Mouse (Mus musculus) midbrain, embryonic 16.5 days (tissue): ENCODE results near the gene 2310039H08Rik. TPM values are rescaled to one million over a fixed set of nuclear protein-coding genes. Genes with fewer than 3 reads are reported as not detected.

Source experiments
- ATAC-seq: fragments of 200-750 bp; cut with Nextera tagmentation; 2 replicates; pipeline ENCODE4 v1.8.0; 2017; ENCODE audit warnings: moderate TSS enrichment
- H3K27ac ChIP-seq: fragments of 300-500 bp; sonication (generic); 2 replicates; pipeline ENCODE4 v1.5.1; 2014; ENCODE audit warnings: mild to moderate bottlenecking, low read length, mixed read lengths
- H3K27me3 ChIP-seq: fragments of 300-500 bp; sonication (generic); 2 replicates; pipeline ENCODE4 v1.6.1; 2014; ENCODE audit warnings: low read depth, low read length, mixed read lengths; ENCODE audit not compliant: control insufficient read depth, insufficient read depth
- H3K36me3 ChIP-seq: fragments of 300-500 bp; sonication (generic); 2 replicates; pipeline ENCODE4 v1.6.1; 2014; ENCODE audit warnings: mild to moderate bottlenecking, low read length, moderate library complexity, mixed read lengths; ENCODE audit not compliant: control insufficient read depth, insufficient read depth
- H3K4me1 ChIP-seq: fragments of 300-500 bp; sonication (generic); 2 replicates; pipeline ENCODE4 v1.6.1; 2014; ENCODE audit warnings: mild to moderate bottlenecking, low read length, mixed read lengths; ENCODE audit not compliant: control insufficient read depth, insufficient read depth
- H3K4me2 ChIP-seq: fragments of 300-500 bp; sonication (generic); 2 replicates; pipeline ENCODE4 v1.6.1; 2014; ENCODE audit warnings: mild to moderate bottlenecking, low read length, mixed read lengths
- H3K4me3 ChIP-seq: fragments of 300-500 bp; sonication (generic); 2 replicates; pipeline ENCODE4 v1.5.1; 2014; ENCODE audit warnings: low read depth, mild to moderate bottlenecking, low read length, moderate library complexity, mixed read lengths
- H3K9ac ChIP-seq: fragments of 300-500 bp; sonication (generic); 2 replicates; pipeline ENCODE4 v1.6.1; 2014; ENCODE audit warnings: low read depth, low read length, mixed read lengths
- H3K9me3 ChIP-seq: fragments of 300-500 bp; sonication (generic); replicated peaks from 2 replicates; pipeline ENCODE4 v1.6.1; 2014; ENCODE audit warnings: mild to moderate bottlenecking, low read length, mixed read lengths; ENCODE audit not compliant: control insufficient read depth, poor library complexity, severe bottlenecking
- WGBS: fragments of 180-500 bp; shearing (Covaris S2); extraction: QIAGEN DNeasy Blood & Tissue Kit; methylation state at CpG from one replicate; pipeline ENCODE4 v1.1.7; 2014; 5-methylcytosine and 5-hydroxymethylcytosine counted together
- polyA plus RNA-seq: library from polyadenylated mRNA; unstranded; fragments of >200 nt; fragmentation: Nextera tagmentation; extraction: Ambion mirVana; gene quantifications from 2 replicates; pipeline ENCODE4 v1.2.1, GENCODE M21; 2015

The 2310039H08Rik gene
- polyA plus RNA-seq, 1 experiment from 2014 or later: 53.7 TPM

- H3K4me2 ChIP-seq: no peak overlapping the region
- no peaks in the 10 kb centered on the region for H3K4me1 ChIP-seq
- no peak for ATAC-seq
- H3K9ac ChIP-seq: no peak overlapping the region
- peaks cover 1% of the 10 kb centered on the region; the same call in 1 of the 2 replicates for H3K27me3 ChIP-seq
- H3K9me3 ChIP-seq: no peaks in the 10 kb centered on the region
- 87% methylated on average over 3 of the region's 3 CpGs for WGBS
- no peak overlapping the region for H3K27ac ChIP-seq
- no peaks in the 10 kb centered on the region; the same call in none of the 2 replicates for H3K36me3 ChIP-seq
- H3K4me3 ChIP-seq: no peak overlapping the region
Measured at GRCm38 (mm10) chr17:46734055-46734454, 38.4 kb upstream of the 2310039H08Rik start.

DNA sequence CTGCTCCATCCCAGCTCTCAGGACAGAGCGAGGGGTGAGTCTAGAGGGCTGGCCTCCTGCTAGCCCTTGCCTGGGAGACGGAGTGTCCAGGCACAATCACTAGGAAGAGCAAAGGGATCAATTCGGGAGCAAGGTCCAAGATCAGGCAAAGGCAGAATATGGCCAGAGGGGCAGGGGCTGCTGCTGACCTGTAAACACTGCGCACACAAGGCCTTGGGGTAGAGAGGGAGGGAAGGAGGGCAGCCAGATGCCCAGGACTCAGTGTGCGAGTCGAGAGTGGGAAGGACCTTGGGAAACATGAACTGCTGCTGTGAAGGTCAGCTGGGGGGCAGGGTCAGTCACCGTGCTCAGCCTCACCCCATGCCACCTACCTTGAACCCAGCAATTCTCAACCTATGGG lies 37.1 kb upstream of the 2310039H08Rik start:
- no peaks in the 10 kb centered on the region for H3K27me3 ChIP-seq
- H3K9me3 ChIP-seq: no peaks in the 10 kb centered on the region
- H3K27ac ChIP-seq: no peak overlapping the region
- no peak overlapping the region for H3K4me3 ChIP-seq
- no peak for ATAC-seq
- H3K4me2 ChIP-seq: no peak overlapping the region
- no peaks in the 10 kb centered on the region for H3K4me1 ChIP-seq
- no peak overlapping the region for H3K9ac ChIP-seq
- 88% methylated on average over 7 of the region's 7 CpGs for WGBS
- H3K36me3 ChIP-seq: no peaks in the 10 kb centered on the region; the same call in none of the 2 replicates

GRCm38 (mm10) chr17:46736160-46736559 lies 36.3 kb upstream of the 2310039H08Rik start:
- H3K9ac ChIP-seq: no peak overlapping the region
- H3K27ac ChIP-seq: no peak overlapping the region
- no peaks in the 10 kb centered on the region; the same call in none of the 2 replicates for H3K36me3 ChIP-seq
- WGBS: 69% methylated on average over 10 of the region's 10 CpGs
- no peaks in the 10 kb centered on the region for H3K27me3 ChIP-seq
- no peak overlapping the region for H3K4me3 ChIP-seq
- no peak overlapping the region for H3K4me2 ChIP-seq
- no peak for ATAC-seq
- no peaks in the 10 kb centered on the region for H3K4me1 ChIP-seq
- H3K9me3 ChIP-seq: no peaks in the 10 kb centered on the region

GRCm38 (mm10) chr17:46741305-46741704 lies 31.1 kb upstream of the 2310039H08Rik start:
- H3K4me3 ChIP-seq: no peak overlapping the region
- no peak overlapping the region for H3K27ac ChIP-seq
- WGBS: 94% methylated on average over 6 of the region's 6 CpGs
- no peaks in the 10 kb centered on the region for H3K27me3 ChIP-seq
- no peak for ATAC-seq
- no peaks in the 10 kb centered on the region for H3K4me1 ChIP-seq
- no peaks in the 10 kb centered on the region for H3K9me3 ChIP-seq
- peaks cover 6% of the 10 kb centered on the region for H3K36me3 ChIP-seq
- no peak overlapping the region for H3K4me2 ChIP-seq
- H3K9ac ChIP-seq: no peak overlapping the region

DNA sequence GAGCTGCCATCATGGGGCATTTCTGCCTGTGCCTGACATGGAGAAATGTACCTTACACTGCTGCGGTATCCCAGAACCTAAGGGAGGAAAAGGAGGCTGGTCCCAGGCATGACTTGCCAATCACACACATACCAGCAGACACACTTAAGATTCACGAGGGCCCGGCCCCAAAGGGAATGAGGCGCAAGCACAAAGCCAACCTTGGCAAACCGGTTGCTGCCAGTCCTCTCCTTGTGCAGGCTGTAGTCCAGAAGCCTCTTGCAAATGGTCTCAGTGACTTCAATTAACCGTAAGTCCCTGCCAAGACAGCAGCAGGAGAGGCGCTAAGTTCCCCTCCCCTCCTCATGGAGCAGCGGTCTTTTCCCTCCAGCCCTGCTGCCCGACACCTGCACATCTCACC lies 29.4 kb upstream of the 2310039H08Rik start:
- Histone ChIP-seq H3K4me1 (no peaks in the 10 kb centered on the region), H3K27ac (no peak overlapping the region), H3K27me3 (no peaks in the 10 kb centered on the region), H3K36me3 (peaks cover 6% of the 10 kb centered on the region), H3K9me3 (no peaks in the 10 kb centered on the region), H3K4me2 (no peak overlapping the region), H3K9ac (no peak overlapping the region), H3K4me3 (no peak overlapping the region)
- ATAC-seq: no peak
- 94% methylated on average over 9 of the region's 9 CpGs for WGBS

- Histone ChIP-seq H3K4me1 (peaks cover 3% of the 10 kb centered on the region), H3K4me2 (no peak overlapping the region), H3K27me3 (no peaks in the 10 kb centered on the region), H3K9me3 (no peaks in the 10 kb centered on the region), H3K9ac (no peak overlapping the region), H3K36me3 (peaks cover 6% of the 10 kb centered on the region), H3K4me3 (no peak overlapping the region), H3K27ac (no peak overlapping the region)
- ATAC-seq: no peak
- WGBS: 73% methylated on average over 2 of the region's 2 CpGs
Measured at GRCm38 (mm10) chr17:46745506-46745905, 26.9 kb upstream of the 2310039H08Rik start.

DNA sequence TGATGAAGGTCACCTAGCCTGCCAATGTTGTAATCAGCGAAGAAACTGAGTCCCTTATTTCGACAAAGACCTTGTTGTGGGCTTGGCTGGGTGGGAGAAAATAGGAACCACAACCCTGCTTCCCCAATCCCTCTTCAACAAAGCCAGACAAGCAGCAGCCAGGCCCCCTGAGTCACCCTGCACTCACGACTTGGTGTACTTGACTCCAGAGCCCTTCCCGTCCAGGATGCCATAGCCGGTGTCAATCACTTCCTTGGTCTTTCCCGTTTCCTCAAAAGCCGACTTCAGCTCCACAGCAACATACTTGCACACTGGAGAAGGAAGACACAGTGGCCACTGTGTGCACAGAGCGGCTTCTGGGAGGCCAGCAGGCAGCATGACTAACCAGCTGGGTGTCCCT lies 25.2 kb upstream of the 2310039H08Rik start:
- WGBS: 84% methylated on average over 8 of the region's 8 CpGs
- Histone ChIP-seq H3K4me2 (no peak overlapping the region), H3K27ac (no peak overlapping the region), H3K4me1 (peaks cover 12% of the 10 kb centered on the region), H3K9me3 (no peaks in the 10 kb centered on the region), H3K36me3 (peaks cover 6% of the 10 kb centered on the region), H3K27me3 (no peaks in the 10 kb centered on the region), H3K4me3 (no peak overlapping the region), H3K9ac (no peak overlapping the region)
- no peak for ATAC-seq

DNA sequence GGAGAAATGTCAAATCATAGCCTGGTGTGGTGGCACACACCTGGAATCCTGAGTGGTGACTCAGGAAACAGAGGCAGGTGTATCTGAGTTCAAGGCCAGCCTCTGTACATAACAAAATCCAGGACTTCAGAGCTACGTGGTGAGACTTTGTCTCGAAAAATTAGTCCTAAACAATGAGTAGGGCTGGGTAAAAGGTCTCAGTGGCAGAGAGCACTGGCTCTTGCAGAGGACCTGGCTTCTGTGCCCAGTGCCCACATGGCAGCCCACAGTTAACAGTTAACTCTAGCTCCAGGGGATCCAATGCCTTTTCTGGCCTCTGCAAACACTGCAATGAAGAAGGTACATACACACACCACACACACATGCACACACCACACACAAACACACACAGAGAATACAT lies 24.6 kb upstream of the 2310039H08Rik start:
- H3K9me3 ChIP-seq: no peaks in the 10 kb centered on the region
- no peak overlapping the region for H3K9ac ChIP-seq
- H3K27ac ChIP-seq: no peak overlapping the region
- H3K4me1 ChIP-seq: peaks cover 17% of the 10 kb centered on the region
- no peak for ATAC-seq
- H3K36me3 ChIP-seq: peaks cover 6% of the 10 kb centered on the region
- WGBS: 100% methylated on average over 2 of the region's 2 CpGs
- H3K4me3 ChIP-seq: no peak overlapping the region
- no peak overlapping the region for H3K4me2 ChIP-seq
- H3K27me3 ChIP-seq: no peaks in the 10 kb centered on the region

- Histone ChIP-seq H3K9me3 (no peaks in the 10 kb centered on the region), H3K27ac (no peak overlapping the region), H3K4me3 (no peak overlapping the region), H3K27me3 (no peaks in the 10 kb centered on the region), H3K4me2 (no peak overlapping the region), H3K4me1 (peaks cover 17% of the 10 kb centered on the region), H3K36me3 (0 out of 2 replicates have a peak, but pooled peaks cover 3% of the 10 kb centered on the region), H3K9ac (no peak overlapping the region)
- no peak for ATAC-seq
- WGBS: 91% methylated on average over 5 of the region's 5 CpGs
Measured at GRCm38 (mm10) chr17:46749282-46749681, 23.2 kb upstream of the 2310039H08Rik start.
